Mouse (Mus musculus): ENCODE measurements around the gene Dennd2c. TPM values are rescaled to one million over a fixed set of nuclear protein-coding genes. Genes with fewer than 3 reads are reported as not detected.

Dennd2c gene
- 6.1 and 6.5 TPM in 2 replicates for polyA plus RNA-seq (2015; fragmentation: Nextera tagmentation; extraction: Ambion mirVana)

GRCm38 (mm10) chr3:103102454-103103390 lies at the start of gene Dennd2c:
Gene Dennd2c, plus strand, starts transcription at chr3:103102604.
- Histone ChIP-seq H3K27ac (peak within 1 kb of the TSS; percentile 84), H3K4me1 (peaks cover 4% of the 10 kb centered on the region; the same call in 1 of the 2 replicates), H3K4me2 (peak within 1 kb of the TSS; percentile 96), H3K9me3 (no peaks in the 10 kb centered on the region), H3K36me3 (no peaks in the 10 kb centered on the region), H3K9ac (peak within 1 kb of the TSS; percentile 63), H3K4me3 (replicated peaks) (peak within 1 kb of the TSS; percentile 85), H3K27me3 (replicated peaks) (no peaks in the 10 kb centered on the region)
- under 1% methylated on average over 72 of the region's 72 CpGs for WGBS
- ATAC-seq (ENCODE audit: insufficient read depth, low FRiP score, low read depth): peak; percentile 96

DNA sequence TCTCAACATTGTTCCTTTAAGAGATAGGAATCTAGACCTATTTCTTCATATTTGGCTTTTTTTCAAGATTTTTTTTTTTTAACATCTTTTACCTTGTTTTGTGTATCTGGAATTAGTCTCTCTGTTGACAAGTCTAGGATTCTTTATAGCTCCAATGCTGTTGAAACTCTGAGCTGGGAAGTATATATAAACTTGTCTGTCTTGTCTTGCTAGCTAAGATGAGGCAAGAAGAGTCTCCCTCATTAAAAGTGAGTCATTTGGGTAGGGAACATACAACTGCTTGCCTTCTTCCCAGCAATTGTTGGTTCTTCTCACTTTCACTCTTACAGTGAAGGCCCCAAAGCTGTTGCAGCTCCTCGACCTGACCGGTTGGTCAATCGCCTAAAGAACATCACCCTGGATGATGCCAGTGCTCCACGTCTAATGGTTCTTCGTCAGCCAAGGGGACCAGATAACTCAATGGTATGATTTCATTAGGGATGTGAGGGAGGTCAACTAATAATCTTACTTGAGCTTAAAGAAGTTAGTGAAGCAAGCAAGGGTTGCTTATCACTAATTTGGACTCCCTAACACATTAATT lies 46.3 kb upstream of the Dennd2c start:
- no peak overlapping the region for H3K9ac ChIP-seq
- no peak overlapping the region for H3K27ac ChIP-seq
- H3K36me3 ChIP-seq: peaks cover 30% of the 10 kb centered on the region
- no peak overlapping the region for H3K4me2 ChIP-seq
- no peak for ATAC-seq (ENCODE audit: insufficient read depth, low FRiP score, low read depth)
- H3K4me3 ChIP-seq (replicated peaks): no peak overlapping the region
- no peaks in the 10 kb centered on the region for H3K27me3 ChIP-seq (replicated peaks)
- H3K9me3 ChIP-seq: no peaks in the 10 kb centered on the region
- WGBS: 87% methylated on average over 5 of the region's 5 CpGs
- H3K4me1 ChIP-seq: peaks cover 4% of the 10 kb centered on the region; the same call in 1 of the 2 replicates

GRCm38 (mm10) chr3:103057752-103058151 lies 44.7 kb upstream of the Dennd2c start:
- Histone ChIP-seq H3K4me1 (peaks cover 4% of the 10 kb centered on the region; the same call in 1 of the 2 replicates), H3K36me3 (peaks cover 31% of the 10 kb centered on the region), H3K27me3 (replicated peaks) (no peaks in the 10 kb centered on the region), H3K9ac (no peak overlapping the region), H3K9me3 (no peaks in the 10 kb centered on the region), H3K27ac (peak overlapping the region; percentile 55), H3K4me2 (peak overlapping the region; percentile 68), H3K4me3 (replicated peaks) (peak overlapping the region; percentile 68)
- WGBS: 5% methylated on average over 10 of the region's 10 CpGs
- peak; percentile 40 for ATAC-seq (ENCODE audit: insufficient read depth, low FRiP score, low read depth)

DNA sequence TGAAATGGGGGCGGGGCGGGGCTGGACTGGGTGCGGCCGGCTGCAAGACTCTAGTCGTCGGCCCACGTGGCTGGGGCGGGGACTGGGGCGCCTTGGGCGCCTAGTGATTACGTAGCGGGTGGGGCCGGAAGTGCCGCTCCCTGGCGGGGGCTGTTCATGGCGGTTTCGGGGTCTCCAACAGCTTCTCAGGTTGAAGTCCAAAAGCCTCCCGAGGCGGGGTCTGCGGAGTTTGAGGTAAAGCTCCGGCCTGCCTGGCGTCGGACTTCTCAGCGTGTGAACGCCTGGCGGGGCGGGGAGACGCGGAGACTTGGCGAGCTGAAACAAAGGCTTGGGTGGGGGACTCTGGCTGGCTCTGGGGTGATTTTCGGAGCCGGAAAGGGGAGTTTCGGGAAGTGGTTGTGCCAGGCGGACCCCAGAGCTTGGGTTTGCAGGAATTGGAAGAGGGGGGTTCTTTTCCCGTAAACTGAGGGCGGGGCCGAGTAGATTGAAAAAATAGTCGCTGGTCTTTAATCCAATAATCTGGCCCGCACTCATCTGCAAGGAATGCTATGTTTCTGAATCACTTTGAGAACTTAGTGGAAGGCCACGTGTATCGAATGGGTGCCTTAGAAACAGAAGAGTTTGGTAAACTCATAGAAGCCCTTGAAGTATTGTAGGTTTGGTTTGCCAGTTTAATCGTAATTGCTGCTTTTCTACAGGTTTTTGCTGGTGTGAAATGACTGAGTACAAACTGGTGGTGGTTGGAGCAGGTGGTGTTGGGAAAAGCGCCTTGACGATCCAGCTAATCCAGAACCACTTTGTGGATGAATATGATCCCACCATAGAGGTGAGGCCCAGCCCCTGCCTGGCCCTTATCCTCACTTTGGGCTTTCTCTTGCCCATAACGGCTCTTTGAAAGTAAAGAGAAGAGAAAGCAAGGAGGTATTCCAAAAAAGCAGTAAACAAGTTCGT lies 43.9 kb upstream of the Dennd2c start, which contains the start of gene Nras:
Nras (plus strand) TSS at position 79 of the 951 bp plus-strand sequence.
- Histone ChIP-seq H3K9ac (peak within 1 kb of the TSS; percentile 63), H3K9me3 (no peaks in the 10 kb centered on the region), H3K4me1 (peaks cover 4% of the 10 kb centered on the region; the same call in 1 of the 2 replicates), H3K27me3 (replicated peaks) (no peaks in the 10 kb centered on the region), H3K4me2 (peak within 1 kb of the TSS; percentile 68), H3K4me3 (replicated peaks) (peak within 1 kb of the TSS; percentile 68), H3K36me3 (peaks cover 38% of the 10 kb centered on the region), H3K27ac (peak within 1 kb of the TSS; percentile 97)
- WGBS: 2% methylated on average over 46 of the region's 46 CpGs
- peak; percentile 98 for ATAC-seq (ENCODE audit: insufficient read depth, low FRiP score, low read depth)

DNA sequence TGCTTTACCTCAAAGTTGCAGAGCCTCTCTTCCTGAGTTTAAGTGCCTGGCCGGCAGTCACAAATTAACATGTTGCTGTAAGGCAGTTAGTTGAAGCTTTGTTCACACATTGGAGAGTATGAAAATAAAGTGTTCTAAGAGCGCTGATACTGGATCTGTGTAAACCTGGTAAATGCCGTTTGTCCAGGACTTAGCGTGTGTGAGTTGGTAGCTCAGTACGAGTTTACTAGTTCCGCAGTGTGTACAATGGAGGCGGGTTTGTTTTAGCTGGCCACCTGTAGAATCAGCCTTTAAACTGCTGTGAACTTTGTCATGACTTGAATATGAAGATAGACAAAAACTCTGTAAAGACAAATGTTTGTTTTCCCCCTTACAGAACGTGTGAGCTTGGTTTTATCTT lies 35.5 kb upstream of the Dennd2c start:
- Histone ChIP-seq H3K9me3 (no peaks in the 10 kb centered on the region), H3K27me3 (replicated peaks) (no peaks in the 10 kb centered on the region), H3K27ac (no peak overlapping the region; the same call in 1 of the 2 replicates), H3K9ac (no peak overlapping the region), H3K4me3 (replicated peaks) (no peak overlapping the region), H3K36me3 (peaks cover 39% of the 10 kb centered on the region), H3K4me1 (no peaks in the 10 kb centered on the region), H3K4me2 (no peak overlapping the region)
- 85% methylated on average over 8 of the region's 8 CpGs for WGBS
- ATAC-seq (ENCODE audit: insufficient read depth, low FRiP score, low read depth): peak; percentile 58; the same call in 1 of the 2 replicates

GRCm38 (mm10) chr3:103068971-103069370 lies 33.4 kb upstream of the Dennd2c start:
- Histone ChIP-seq H3K4me1 (no peaks in the 10 kb centered on the region), H3K27ac (no peak overlapping the region), H3K9me3 (no peaks in the 10 kb centered on the region), H3K36me3 (peaks cover 20% of the 10 kb centered on the region), H3K4me3 (replicated peaks) (no peak overlapping the region), H3K4me2 (no peak overlapping the region), H3K27me3 (replicated peaks) (no peaks in the 10 kb centered on the region), H3K9ac (no peak overlapping the region)
- WGBS: 93% methylated on average over 6 of the region's 6 CpGs
- ATAC-seq (ENCODE audit: insufficient read depth, low FRiP score, low read depth): no peak

GRCm38 (mm10) chr3:103073771-103074170 lies 28.6 kb upstream of the Dennd2c start, which contains the start of gene Ampd1:
Gene Ampd1, plus strand, starts transcription at chr3:103074014.
- H3K9ac ChIP-seq: no peak within 1 kb of the TSS
- ATAC-seq (ENCODE audit: insufficient read depth, low FRiP score, low read depth): no peak
- 0 out of 2 replicates have a peak, but pooled peaks cover 3% of the 10 kb centered on the region for H3K36me3 ChIP-seq
- no peak within 1 kb of the TSS for H3K27ac ChIP-seq
- H3K9me3 ChIP-seq: no peaks in the 10 kb centered on the region
- H3K4me1 ChIP-seq: no peaks in the 10 kb centered on the region
- no peak within 1 kb of the TSS for H3K4me2 ChIP-seq
- H3K27me3 ChIP-seq (replicated peaks): no peaks in the 10 kb centered on the region
- WGBS: 62% methylated on average over 5 of the region's 5 CpGs
- H3K4me3 ChIP-seq (replicated peaks): no peak within 1 kb of the TSS

- no peak overlapping the region for H3K4me2 ChIP-seq
- 81% methylated on average over 9 of the region's 9 CpGs for WGBS
- H3K27ac ChIP-seq: no peak overlapping the region
- no peak for ATAC-seq (ENCODE audit: insufficient read depth, low FRiP score, low read depth)
- no peak overlapping the region for H3K9ac ChIP-seq
- no peak overlapping the region for H3K4me3 ChIP-seq (replicated peaks)
- H3K36me3 ChIP-seq: no peaks in the 10 kb centered on the region
- H3K27me3 ChIP-seq (replicated peaks): no peaks in the 10 kb centered on the region
- no peaks in the 10 kb centered on the region for H3K4me1 ChIP-seq
- H3K9me3 ChIP-seq: no peaks in the 10 kb centered on the region
These were observed 26.5 kb upstream of the Dennd2c start for GRCm38 (mm10) chr3:103075871-103076270.

GRCm38 (mm10) chr3:103076476-103076875 lies 25.9 kb upstream of the Dennd2c start:
- Histone ChIP-seq H3K27ac (no peak overlapping the region), H3K36me3 (no peaks in the 10 kb centered on the region), H3K4me2 (no peak overlapping the region), H3K4me1 (no peaks in the 10 kb centered on the region), H3K9ac (no peak overlapping the region), H3K9me3 (no peaks in the 10 kb centered on the region), H3K4me3 (replicated peaks) (no peak overlapping the region), H3K27me3 (replicated peaks) (no peaks in the 10 kb centered on the region)
- 88% methylated on average over 9 of the region's 9 CpGs for WGBS
- no peak for ATAC-seq (ENCODE audit: insufficient read depth, low FRiP score, low read depth)

DNA sequence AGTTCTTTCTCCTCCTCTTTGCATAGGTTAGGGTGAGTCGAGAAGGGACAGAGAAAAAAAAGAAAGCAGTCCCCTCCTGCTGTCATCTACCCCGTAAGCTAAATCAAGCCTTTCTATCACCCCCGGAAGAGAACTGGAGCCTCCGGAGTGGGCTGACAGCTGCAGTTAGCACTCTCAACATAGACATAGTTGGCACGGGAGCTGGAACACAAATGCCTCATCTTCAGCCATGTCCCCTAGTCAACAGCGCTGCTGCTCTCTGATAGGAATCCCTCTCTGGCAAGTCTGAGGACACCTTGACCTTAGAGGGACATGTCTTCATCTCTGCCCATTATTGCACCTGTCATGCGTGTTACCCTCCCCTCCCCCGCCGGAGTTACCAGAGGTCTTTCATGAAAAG lies 23.1 kb upstream of the Dennd2c start:
- Histone ChIP-seq H3K9me3 (no peaks in the 10 kb centered on the region), H3K36me3 (no peaks in the 10 kb centered on the region), H3K4me2 (no peak overlapping the region), H3K27me3 (replicated peaks) (no peaks in the 10 kb centered on the region), H3K4me3 (replicated peaks) (no peak overlapping the region), H3K27ac (no peak overlapping the region), H3K4me1 (no peaks in the 10 kb centered on the region), H3K9ac (no peak overlapping the region)
- no peak for ATAC-seq (ENCODE audit: insufficient read depth, low FRiP score, low read depth)
- 87% methylated on average over 9 of the region's 9 CpGs for WGBS

DNA sequence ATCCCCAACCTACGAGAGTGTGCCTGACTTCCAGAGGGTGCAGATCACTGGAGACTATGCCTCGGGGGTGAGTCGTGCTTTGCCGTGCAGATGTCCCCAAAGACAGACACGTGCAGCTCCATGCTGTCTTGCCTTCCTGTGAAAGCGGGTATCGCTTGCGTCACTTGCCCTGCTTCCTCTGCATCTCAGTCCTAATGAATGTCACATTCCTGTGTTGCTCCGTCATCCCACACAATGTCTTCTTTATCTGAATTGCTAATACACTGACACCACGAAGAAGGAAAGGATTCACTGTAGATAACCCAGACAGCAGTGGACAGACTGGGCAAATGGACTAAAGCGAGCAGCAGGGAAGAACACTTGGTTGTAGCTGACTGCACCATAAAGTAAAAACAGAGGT lies 21.4 kb upstream of the Dennd2c start:
- Histone ChIP-seq H3K36me3 (no peaks in the 10 kb centered on the region), H3K9me3 (no peaks in the 10 kb centered on the region), H3K4me2 (no peak overlapping the region), H3K4me3 (replicated peaks) (no peak overlapping the region), H3K27ac (no peak overlapping the region), H3K4me1 (no peaks in the 10 kb centered on the region), H3K9ac (no peak overlapping the region), H3K27me3 (replicated peaks) (no peaks in the 10 kb centered on the region)
- ATAC-seq (ENCODE audit: insufficient read depth, low FRiP score, low read depth): no peak
- 73% methylated on average over 11 of the region's 11 CpGs for WGBS
